Mouse (Mus musculus) lung, adult 2 months (tissue): ENCODE data around the gene Dnah8.

Experiments
- CTCF ChIP-seq: fragments of 200-500 bp; IDR thresholded peaks from 2 replicates; pipeline ENCODE4 v1.5.1; 2011; ENCODE audit warnings: mild to moderate bottlenecking, low read length, control low read depth; ENCODE audit not compliant: insufficient read depth
- POLR2A ChIP-seq: fragments of 200-500 bp; IDR thresholded peaks from 2 replicates; pipeline ENCODE4 v1.6.1; 2011; ENCODE audit warnings: low read depth, mild to moderate bottlenecking, control low read depth, low read length, borderline replicate concordance; ENCODE audit errors: extremely low read depth

GRCm38 (mm10) chr17:30583258-30584001 lies 40.7 kb upstream of the Dnah8 start:
- no peak for TF ChIP-seq CTCF
- TF ChIP-seq POLR2A: no peak
